Comparison of ENCODE assay signal across 8 mouse cellular contexts in the genomic region with DNA sequence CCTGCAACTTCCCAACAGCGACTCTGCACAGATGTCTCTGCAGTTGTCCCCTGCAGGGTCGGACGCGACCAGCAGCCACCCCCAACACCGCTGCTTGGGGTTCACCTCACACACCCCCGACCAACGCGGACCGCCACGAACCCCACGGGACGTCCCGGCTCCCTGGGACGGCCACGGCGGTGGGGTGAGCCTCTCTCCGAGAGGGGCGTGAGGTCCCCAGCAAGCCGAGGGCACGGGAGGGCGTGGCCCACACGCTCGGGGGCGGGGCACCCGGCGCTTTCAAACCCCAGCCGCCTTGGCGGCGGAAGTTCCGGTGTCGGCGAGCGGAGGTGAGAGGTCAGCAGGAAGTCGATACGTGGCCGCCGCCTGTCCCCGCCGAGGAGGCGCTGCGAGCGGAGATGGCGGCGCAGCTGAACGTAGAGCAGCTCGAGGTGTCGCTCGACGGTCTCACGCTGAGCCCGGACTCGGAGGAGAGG. TPM values are rescaled to one million over a fixed set of nuclear protein-coding genes. Genes with fewer than 3 reads are reported as not detected.
DNase-seq lines count a peak whose midpoint lies in the region; ATAC-seq lines count a peak whose summit lies in the region.

A gene (plus strand): TSS at position 340 of the 476 bp plus-strand sequence.

- peak within 1 kb of the TSS; percentile 78 for H3K4me2 ChIP-seq in hindbrain, embryonic 13.5 days

- peak within 1 kb of the TSS; percentile 95 for H3K27ac ChIP-seq in hindbrain, embryonic 13.5 days

- peaks cover 42% of the 10 kb centered on the region for H3K4me1 ChIP-seq in hindbrain, embryonic 13.5 days (replicated peaks)

- H3K4me3 ChIP-seq in hindbrain, embryonic 13.5 days: peak within 1 kb of the TSS; percentile 92

- peak within 1 kb of the TSS; percentile 97 for H3K9ac ChIP-seq in hindbrain, embryonic 13.5 days

- no peaks in the 10 kb centered on the region for H3K27me3 ChIP-seq in hindbrain, embryonic 13.5 days

- no peaks in the 10 kb centered on the region for H3K9me3 ChIP-seq in hindbrain, embryonic 13.5 days

- H3K36me3 ChIP-seq in hindbrain, embryonic 13.5 days: no peaks in the 10 kb centered on the region

- peak; percentile 95 for DNase-seq in NIH3T3 (ENCODE audit: low read depth)
- peak; percentile 93 to 94 for DNase-seq in cerebellum, postnatal 10 days
- DNase-seq in frontal cortex, postnatal 14 days (ENCODE audit: low spot score in 2 of 2): peak; percentile 85 to 88
- peak; percentile 78 to 80 for DNase-seq in layer of hippocampus, postnatal 25 days (ENCODE audit: extremely low spot score in 1 of 2, low spot score in 1 of 2)
- peak; percentile 93 for DNase-seq in lung, postnatal 25 days (ENCODE audit: low spot score)
- DNase-seq in retina, embryonic 14.5 days (ENCODE audit: low spot score): peak; percentile 94
- DNase-seq in thymus, postnatal 4 days: peak; percentile 96

- under 1% methylated on average over 52 of the region's 52 CpGs for WGBS in hindbrain, embryonic 13.5 days

- peak; percentile 94 for ATAC-seq in hindbrain, embryonic 13.5 days (ENCODE audit: low FRiP score)

RNA-seq across cellular contexts. Expression of the gene that starts here (rescaled TPM):
- polyA plus RNA-seq in hindbrain, embryonic 13.5 days (2015; fragmentation: Nextera tagmentation; extraction: Ambion mirVana): 24.5 and 24.9 TPM in 2 replicates
- 10 to 100 TPM; 32.7 to 34.9 TPM for total RNA-seq in layer of hippocampus, postnatal 25 days (2021)

Comparison
In these comparisons a context has a peak if more than half of its experiments do, and no peak if none do; other contexts are left out.
1. Peak in every context shown above with its lines: DNase-seq, ATAC-seq, H3K4me3 ChIP-seq and H3K27ac ChIP-seq.